Mouse (Mus musculus): Measurements from ENCODE around the gene Mrpl47.

DNA sequence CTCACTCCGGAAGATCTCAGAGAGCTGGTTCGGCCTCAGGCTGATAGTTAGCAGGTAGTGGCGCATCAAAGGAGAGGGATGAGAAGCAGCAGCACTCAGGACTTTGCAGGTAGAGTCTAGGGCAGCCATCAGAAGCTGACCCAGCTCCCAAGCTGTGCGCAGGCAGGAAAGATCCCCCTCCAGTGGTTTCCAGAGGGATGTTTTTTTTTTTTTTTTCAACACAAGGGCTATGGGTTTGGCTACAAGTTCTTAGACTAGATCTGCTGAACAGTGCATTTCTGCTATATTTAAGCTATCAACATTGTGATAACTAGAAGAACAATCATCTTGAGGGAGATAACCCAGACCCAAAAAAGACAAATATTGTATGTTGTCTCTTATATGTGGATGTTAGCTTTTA is 50.2 kb downstream of the Mrpl47 start:
- TF ChIP-seq CTCF (IDR thresholded peaks at IDR 0.05; ENCODE audit: control insufficient read depth, insufficient read depth, low read length): no peak
- no peak for TF ChIP-seq POLR2A (IDR thresholded peaks at IDR 0.05; ENCODE audit: borderline replicate concordance, control insufficient read depth, low read depth, low read length)

Data from bone marrow, adult 2 months (tissue).